Mouse (Mus musculus) lung, embryonic 14.5 days (tissue): ENCODE data around the gene Atf6. TPM values are rescaled to one million over a fixed set of nuclear protein-coding genes. Genes with fewer than 3 reads are reported as not detected.

ENCODE experiments used
- ATAC-seq: fragments of 200-750 bp; cut with Nextera tagmentation; 2 replicates; pipeline ENCODE4 v1.8.0; 2017; ENCODE audit warnings: mild to moderate bottlenecking, moderate TSS enrichment, moderate library complexity; ENCODE audit not compliant: insufficient read depth
- DNase-seq: peaks from one replicate; pipeline ENCODE4 v3.0.0-alpha.2; 2015
- H3K27ac ChIP-seq: fragments of 300-500 bp; sonication (generic); 2 replicates; pipeline ENCODE4 v1.5.1; 2014; ENCODE audit warnings: low read depth, mild to moderate bottlenecking, moderate library complexity
- H3K27me3 ChIP-seq: fragments of 300-500 bp; sonication (generic); 2 replicates; pipeline ENCODE4 v1.6.1; 2014; ENCODE audit warnings: low read length, control low read depth; ENCODE audit not compliant: insufficient read depth
- H3K36me3 ChIP-seq: fragments of 300-500 bp; sonication (generic); 2 replicates; pipeline ENCODE4 v1.6.1; 2014; ENCODE audit warnings: control low read depth; ENCODE audit not compliant: insufficient read depth
- H3K4me1 ChIP-seq: fragments of 300-500 bp; sonication (generic); 2 replicates; pipeline ENCODE4 v1.6.1; 2014; ENCODE audit warnings: antibody characterized with exemption, control low read depth; ENCODE audit not compliant: insufficient read depth
- H3K4me2 ChIP-seq: fragments of 300-500 bp; sonication (generic); 2 replicates; pipeline ENCODE4 v1.6.1; 2014; ENCODE audit warnings: mild to moderate bottlenecking
- H3K4me3 ChIP-seq: fragments of 300-500 bp; sonication (generic); 2 replicates; pipeline ENCODE4 v1.5.1; 2014; ENCODE audit warnings: low read depth, low read length
- H3K9ac ChIP-seq: fragments of 300-500 bp; sonication (generic); 2 replicates; pipeline ENCODE4 v1.6.1; 2014
- H3K9me3 ChIP-seq: fragments of 300-500 bp; sonication (generic); 2 replicates; pipeline ENCODE4 v1.6.1; 2016; ENCODE audit warnings: low read depth, low read length, control low read depth
- CTCF ChIP-seq: IDR thresholded peaks from 2 replicates; pipeline ENCODE4 v1.5.1; 2016; ENCODE audit warnings: antibody characterized with exemption, low read depth
- WGBS: fragments of 180-500 bp; shearing (Covaris S2); extraction: QIAGEN DNeasy Blood & Tissue Kit; methylation state at CpG from one replicate; pipeline ENCODE4 v1.1.7; 2014; 5-methylcytosine and 5-hydroxymethylcytosine counted together
- polyA plus RNA-seq: library from polyadenylated mRNA; unstranded; fragments of >200 nt; fragmentation: Nextera tagmentation; extraction: Ambion mirVana; gene quantifications from 2 replicates; pipeline ENCODE4 v1.2.1, GENCODE M21; 2014

Gene Atf6
- polyA plus RNA-seq, 1 experiment from 2014 or later: 9.9 TPM

- Histone ChIP-seq H3K27me3 (peaks cover 30% of the 10 kb centered on the region), H3K4me3 (peak overlapping the region; percentile 50), H3K4me1 (peaks cover 7% of the 10 kb centered on the region; the same call in 1 of the 2 replicates), H3K27ac (no peak overlapping the region), H3K36me3 (no peaks in the 10 kb centered on the region), H3K4me2 (peak overlapping the region; percentile 91), H3K9ac (no peak overlapping the region; the same call in 1 of the 2 replicates), H3K9me3 (no peaks in the 10 kb centered on the region)
- ATAC-seq (no peak; the same call in 1 of the 2 replicates), DNase-seq (no peak)
- no peak for TF ChIP-seq CTCF
- WGBS: 24% methylated on average over 11 of the region's 11 CpGs
Observed at GRCm38 (mm10) chr1:170907111-170907455, 39.5 kb upstream of the Atf6 start.

GRCm38 (mm10) chr1:170903485-170903884 is 35.9 kb upstream of the Atf6 start:
- no peak overlapping the region for H3K4me3 ChIP-seq
- no peaks in the 10 kb centered on the region for H3K36me3 ChIP-seq
- no peak overlapping the region for H3K27ac ChIP-seq
- H3K9ac ChIP-seq: no peak overlapping the region
- no peak overlapping the region for H3K4me2 ChIP-seq
- peaks cover 6% of the 10 kb centered on the region; the same call in 1 of the 2 replicates for H3K4me1 ChIP-seq
- H3K9me3 ChIP-seq: no peaks in the 10 kb centered on the region
- TF ChIP-seq CTCF: no peak
- peaks cover 27% of the 10 kb centered on the region for H3K27me3 ChIP-seq
- ATAC-seq (no peak), DNase-seq (no peak)
- 27% methylated on average over 5 of the region's 5 CpGs for WGBS

GRCm38 (mm10) chr1:170901536-170902238 is 34.1 kb upstream of the Atf6 start:
- Histone ChIP-seq H3K9me3 (no peaks in the 10 kb centered on the region), H3K27ac (no peak overlapping the region), H3K27me3 (peaks cover 17% of the 10 kb centered on the region), H3K4me3 (0 out of 2 replicates have a peak overlapping the region, but pooled peaks have one; percentile 4), H3K4me1 (no peaks in the 10 kb centered on the region), H3K4me2 (peak overlapping the region; percentile 2; the same call in 1 of the 2 replicates), H3K9ac (no peak overlapping the region), H3K36me3 (no peaks in the 10 kb centered on the region)
- peak; percentile 89 for TF ChIP-seq CTCF
- ATAC-seq (no peak; the same call in none of the 2 replicates), DNase-seq (peak; percentile 94)
- 29% methylated on average over 10 of the region's 10 CpGs for WGBS

GRCm38 (mm10) chr1:170900799-170901467 is 33.4 kb upstream of the Atf6 start:
- TF ChIP-seq CTCF: peak; percentile 60
- peak; percentile 35 for ATAC-seq

GRCm38 (mm10) chr1:170898413-170899075 is 31.0 kb upstream of the Atf6 start:
- H3K27ac ChIP-seq: no peak overlapping the region
- H3K27me3 ChIP-seq: peaks cover 12% of the 10 kb centered on the region; the same call in 1 of the 2 replicates
- TF ChIP-seq CTCF: no peak
- no peak overlapping the region for H3K4me2 ChIP-seq
- 43% methylated on average over 16 of the region's 16 CpGs for WGBS
- ATAC-seq (no peak), DNase-seq (no peak)
- no peak overlapping the region for H3K4me3 ChIP-seq
- no peak overlapping the region for H3K9ac ChIP-seq
- no peaks in the 10 kb centered on the region for H3K9me3 ChIP-seq
- no peaks in the 10 kb centered on the region for H3K4me1 ChIP-seq
- H3K36me3 ChIP-seq: no peaks in the 10 kb centered on the region

More at GRCm38 (mm10) chr1:170900799-170901467, 33.4 kb upstream of the Atf6 start:
- H3K4me3 ChIP-seq: no peak overlapping the region
- H3K9ac ChIP-seq: no peak overlapping the region
- DNase-seq: peak; percentile 94
- peaks cover 12% of the 10 kb centered on the region; the same call in 1 of the 2 replicates for H3K27me3 ChIP-seq
- H3K9me3 ChIP-seq: no peaks in the 10 kb centered on the region
- H3K4me2 ChIP-seq: peak overlapping the region; percentile 41
- 30% methylated on average over 10 of the region's 10 CpGs for WGBS
- no peaks in the 10 kb centered on the region for H3K36me3 ChIP-seq
- H3K27ac ChIP-seq: no peak overlapping the region
- no peaks in the 10 kb centered on the region for H3K4me1 ChIP-seq

- Histone ChIP-seq H3K9ac (no peak overlapping the region), H3K27ac (no peak overlapping the region), H3K4me1 (no peaks in the 10 kb centered on the region), H3K4me2 (no peak overlapping the region), H3K9me3 (no peaks in the 10 kb centered on the region), H3K27me3 (peaks cover 12% of the 10 kb centered on the region; the same call in 1 of the 2 replicates), H3K4me3 (no peak overlapping the region), H3K36me3 (no peaks in the 10 kb centered on the region)
- DNase-seq: no peak
- WGBS: 71% methylated on average over 5 of the region's 5 CpGs
- no peak for TF ChIP-seq CTCF
- no peak for ATAC-seq
Observed at GRCm38 (mm10) chr1:170896651-170897281, 29.2 kb upstream of the Atf6 start.
